Mouse (Mus musculus) v-Abl transformed pro-B cells (cell line): ENCODE measurements around the gene Klhl36.

Experiments used
- in situ Hi-C, 2 experiments: fragments of 400-800 bp; cut with MboI; formaldehyde crosslinking; loops; one replicate each; pipeline ENCODE4 v1.15.1; 2025; ENCODE audit not compliant: unreplicated experiment in 2 of 2

Klhl36 gene

DNA sequence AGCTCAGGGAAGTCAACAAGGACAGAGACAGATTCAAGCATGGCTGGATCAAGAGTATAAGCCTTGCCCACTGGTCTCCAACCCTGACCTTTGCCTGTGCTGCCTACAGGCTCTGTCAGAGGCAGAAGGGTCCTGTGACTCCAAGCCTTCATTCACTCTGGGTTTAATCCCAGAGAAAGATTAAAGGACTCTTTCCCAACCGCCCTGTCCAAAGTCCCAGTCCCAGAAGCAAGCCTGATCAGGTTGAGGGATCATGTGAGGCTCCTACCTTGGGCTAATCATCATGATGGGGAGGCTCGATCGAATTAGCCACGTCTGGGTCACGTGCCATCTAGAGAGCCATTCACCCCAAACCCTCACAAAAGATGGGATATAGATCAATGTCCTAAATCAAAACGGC is 27.4 kb upstream of the Klhl36 start:
- in situ Hi-C loops = no loop called here

DNA sequence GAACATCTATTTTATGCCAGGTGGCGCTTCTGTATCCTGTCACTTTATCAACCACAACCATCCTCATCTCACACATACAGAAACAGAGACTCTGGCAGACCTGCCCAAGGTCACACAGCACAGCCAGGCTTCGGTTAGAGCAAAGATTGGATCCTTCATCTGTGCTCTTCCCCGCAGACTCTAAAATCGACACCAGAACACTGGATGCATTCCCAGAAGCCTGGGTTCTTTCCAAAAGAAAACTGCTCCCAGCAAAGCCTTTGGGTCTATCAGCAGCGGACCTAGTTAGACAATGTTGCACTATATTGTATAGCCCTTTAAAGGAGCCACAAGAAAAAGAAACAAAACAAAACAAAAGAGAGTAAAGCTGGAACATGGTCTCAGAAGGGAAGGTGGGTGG is 26.8 kb upstream of the Klhl36 start:
- in situ Hi-C loops = no loop called here

DNA sequence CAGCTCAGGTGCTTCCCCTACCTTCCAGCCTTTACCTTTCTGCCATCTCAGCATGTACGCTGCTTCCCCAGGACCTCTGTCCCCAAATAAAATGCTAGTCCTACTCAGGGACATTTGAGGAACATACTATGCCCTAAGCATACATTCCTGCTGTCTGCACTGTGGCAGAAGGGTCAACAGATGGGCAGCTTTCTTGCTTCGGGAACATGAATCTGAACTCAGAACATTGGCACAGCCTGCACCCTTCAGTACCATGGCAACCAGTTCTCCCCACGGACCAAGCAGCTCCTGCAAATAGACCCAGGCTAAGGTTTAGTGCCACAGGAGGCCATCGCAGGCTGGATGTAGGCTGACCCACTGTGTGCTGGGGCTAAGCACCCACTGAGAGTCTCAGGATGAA is 25.2 kb upstream of the Klhl36 start:
- in situ Hi-C loops = no loop called here

DNA sequence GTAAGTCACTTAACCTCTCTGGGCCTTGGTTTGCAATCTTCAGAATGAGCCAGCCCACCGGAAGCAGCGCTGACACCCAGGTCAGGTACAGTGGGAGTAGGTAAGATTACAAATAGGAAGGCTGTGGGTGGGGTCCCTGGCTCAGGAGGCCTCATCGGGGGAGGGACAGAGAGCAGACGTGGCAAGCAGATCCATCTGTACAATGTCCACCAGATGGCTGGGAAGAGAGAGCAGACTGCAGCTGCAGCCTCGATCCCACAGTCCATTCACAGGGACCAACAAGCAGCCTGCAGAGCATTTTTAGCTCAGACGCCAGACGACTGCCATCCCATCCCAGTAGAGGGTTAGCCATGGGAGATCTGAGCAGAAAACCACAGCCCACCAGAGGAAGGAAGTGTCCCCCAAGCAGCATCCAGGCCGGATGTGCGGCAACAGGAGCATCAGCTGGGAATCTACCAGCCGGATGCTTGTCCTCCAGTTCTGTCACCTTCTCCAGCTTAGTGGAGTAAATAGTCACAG is 24.5 kb upstream of the Klhl36 start:
- in situ Hi-C loops = no loop called here

DNA sequence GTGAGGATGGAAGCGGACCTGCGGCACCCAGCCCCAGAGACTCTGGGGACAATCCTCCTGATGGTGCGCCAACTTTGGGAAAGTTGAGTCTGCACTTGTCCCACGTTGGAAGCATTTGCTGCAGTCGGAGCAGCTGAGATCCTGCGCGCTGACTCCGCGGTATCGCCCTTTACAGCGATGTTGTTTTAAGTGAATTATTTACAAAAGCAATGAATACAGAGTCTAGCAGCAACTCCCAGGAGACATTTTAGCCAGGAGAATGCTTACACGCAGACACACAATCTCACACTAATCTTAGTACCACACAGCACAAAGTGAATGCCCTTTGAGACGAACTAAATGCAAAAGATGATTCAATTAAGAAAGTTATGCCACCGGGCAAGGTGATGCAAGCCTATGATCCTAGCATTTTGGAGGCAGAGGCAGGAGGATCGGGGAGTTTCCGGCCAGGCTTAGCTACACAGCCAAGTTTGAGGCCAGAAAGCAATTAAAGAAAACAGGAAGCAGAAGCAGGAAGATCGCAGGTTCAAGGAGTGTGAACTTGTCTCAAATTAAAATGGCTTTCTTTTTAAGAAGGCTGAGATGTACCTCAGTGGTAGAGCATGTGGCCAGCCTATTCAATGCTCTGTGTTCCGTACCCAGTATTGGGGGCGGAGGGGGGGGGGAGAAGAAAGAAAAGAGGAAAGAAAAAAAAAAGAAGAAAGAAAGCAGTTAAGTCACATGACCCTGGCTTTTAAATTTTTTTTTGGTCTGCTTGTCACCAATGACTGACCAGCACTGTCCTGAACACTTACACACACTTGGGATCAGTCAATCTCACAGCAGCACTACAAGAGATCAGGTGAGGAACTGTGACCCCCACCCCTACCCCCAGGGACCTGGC is 23.7 kb upstream of the Klhl36 start:
- in situ Hi-C loops = no loop called here

DNA sequence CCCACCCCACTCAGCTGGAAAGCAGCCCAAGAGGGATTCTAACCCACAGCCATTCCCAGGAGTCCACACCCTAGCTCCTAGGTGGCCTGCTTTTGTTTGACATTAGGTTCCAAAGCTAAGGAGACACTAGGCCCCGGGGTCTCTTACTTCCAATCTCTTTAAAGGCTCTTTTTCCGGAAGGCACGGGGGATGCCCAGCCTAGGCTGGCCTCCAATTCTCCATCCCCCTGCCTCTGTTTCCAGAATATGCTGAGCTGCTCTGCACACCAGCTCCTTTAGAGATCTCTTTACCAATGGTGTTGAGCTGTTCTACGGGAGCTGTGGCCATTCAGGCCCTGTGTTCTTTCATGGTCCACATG is 23.1 kb upstream of the Klhl36 start:
- in situ Hi-C loops = no loop called here

DNA sequence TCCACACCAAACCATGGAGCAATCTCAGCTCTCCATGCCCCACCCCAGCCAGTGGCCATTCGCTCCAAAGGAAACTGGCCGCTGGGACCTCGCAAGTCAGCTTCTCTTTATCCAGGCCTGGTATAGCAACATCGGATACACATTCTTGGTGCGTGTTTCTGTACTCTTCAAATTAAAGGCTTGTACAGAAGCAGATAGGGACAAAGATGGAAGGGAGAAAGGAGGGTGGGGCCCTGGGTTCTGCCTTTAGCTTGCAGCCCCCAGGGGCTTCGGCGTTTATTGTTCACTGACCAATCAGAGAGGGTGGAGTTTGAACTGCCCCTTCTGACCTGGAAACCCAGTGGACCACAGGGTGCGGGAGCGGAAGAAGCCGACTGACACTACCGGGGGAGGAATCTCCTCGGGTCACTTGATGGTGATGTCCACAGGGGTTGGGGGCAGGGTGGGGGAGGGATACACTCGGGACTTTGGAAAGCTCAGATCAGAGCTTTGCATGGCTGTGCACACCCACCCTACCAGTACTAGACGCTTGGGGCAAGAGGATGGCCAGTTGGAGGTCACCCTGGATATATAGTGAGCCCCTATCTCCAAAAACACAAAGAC is 22.5 kb upstream of the Klhl36 start:
- in situ Hi-C loops = loop anchor here (5.0 to 10.0 kb wide), 5 partner anchors 32 to 152 kb away; no protein-coding TSS in a partner anchor

DNA sequence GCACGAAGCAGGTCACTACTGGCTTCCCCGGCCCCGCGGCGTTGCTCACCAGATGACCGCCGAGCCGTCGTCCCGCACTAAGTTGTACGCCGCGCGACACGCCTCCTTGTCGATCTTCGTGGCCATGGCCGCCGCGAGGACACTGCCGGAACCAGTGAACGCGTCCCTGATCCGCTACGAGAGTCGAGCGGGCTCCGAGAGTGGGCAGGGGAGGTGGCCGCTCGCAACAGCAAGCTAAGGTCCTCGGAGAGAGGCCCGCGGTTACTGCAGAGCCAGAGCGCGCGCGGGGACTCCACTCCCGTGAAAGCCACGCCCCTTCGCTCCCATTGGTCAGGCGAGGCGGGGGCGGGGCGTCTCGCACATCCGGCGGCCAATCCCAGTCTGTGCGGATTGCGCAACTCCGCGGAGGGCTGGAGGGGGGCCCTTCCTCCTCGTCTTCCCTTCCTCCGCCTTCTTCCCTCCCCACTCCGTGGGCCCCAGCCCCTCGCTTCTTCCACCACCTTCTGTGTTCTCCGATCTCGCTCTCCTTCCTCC is 21.7 kb upstream of the Klhl36 start, which contains the start of gene Cotl1:
Gene Cotl1, minus strand, starts transcription at position 270 of the 534 bp plus-strand sequence.
- in situ Hi-C loops = loop anchor here (5.0 to 10.0 kb wide), 5 partner anchors 33 to 153 kb away; no protein-coding TSS in a partner anchor

DNA sequence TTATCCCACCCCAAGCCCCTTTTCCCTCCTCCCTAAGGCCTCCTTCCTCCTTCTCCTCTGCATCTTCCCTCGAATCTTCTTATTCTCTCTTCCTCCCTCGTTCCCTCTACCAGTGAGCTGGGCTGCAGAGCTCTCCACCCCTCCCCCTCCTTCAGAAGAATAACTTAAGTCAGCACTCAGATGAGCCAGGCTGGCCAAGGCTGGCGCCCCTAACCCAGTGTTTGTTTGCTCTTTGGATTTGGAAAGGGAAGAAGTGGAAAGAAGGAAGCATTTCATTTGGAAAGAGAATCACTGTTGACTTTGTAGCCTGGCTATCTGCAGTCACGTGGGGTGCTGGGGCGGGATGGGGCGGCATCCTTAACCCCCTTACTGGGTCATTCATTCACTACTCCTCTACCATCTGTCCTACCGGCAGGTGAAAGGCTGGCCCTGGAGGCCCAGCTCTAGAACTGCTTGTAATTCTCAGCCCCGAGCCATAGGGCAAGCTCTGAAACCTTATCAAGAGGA is 21.1 kb upstream of the Klhl36 start:
- in situ Hi-C loops = loop anchor here (5.0 to 10.0 kb wide), 5 partner anchors 34 to 154 kb away; no protein-coding TSS in a partner anchor

DNA sequence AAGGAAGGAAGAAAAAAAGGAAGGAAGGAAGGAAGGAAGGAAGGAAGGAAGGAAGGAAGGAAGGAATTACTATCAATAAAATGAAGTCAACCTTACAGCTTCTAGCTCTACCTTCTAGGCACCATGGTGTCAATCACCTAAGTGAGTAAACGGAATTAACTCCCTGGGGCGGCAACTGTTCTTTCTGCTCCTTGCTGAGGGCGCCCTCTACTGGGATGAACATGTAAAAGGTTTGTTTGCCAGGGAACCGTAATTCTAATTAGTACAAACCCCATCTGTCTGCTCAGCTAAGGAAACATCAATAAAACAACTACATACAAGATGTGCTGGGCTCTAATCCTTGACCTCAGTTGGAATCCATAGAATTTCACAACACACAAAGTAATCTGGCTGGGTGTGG is 18.6 kb upstream of the Klhl36 start:
- in situ Hi-C loops = loop anchor here (5.0 to 10.0 kb wide), 5 partner anchors 36 to 156 kb away; no protein-coding TSS in a partner anchor

DNA sequence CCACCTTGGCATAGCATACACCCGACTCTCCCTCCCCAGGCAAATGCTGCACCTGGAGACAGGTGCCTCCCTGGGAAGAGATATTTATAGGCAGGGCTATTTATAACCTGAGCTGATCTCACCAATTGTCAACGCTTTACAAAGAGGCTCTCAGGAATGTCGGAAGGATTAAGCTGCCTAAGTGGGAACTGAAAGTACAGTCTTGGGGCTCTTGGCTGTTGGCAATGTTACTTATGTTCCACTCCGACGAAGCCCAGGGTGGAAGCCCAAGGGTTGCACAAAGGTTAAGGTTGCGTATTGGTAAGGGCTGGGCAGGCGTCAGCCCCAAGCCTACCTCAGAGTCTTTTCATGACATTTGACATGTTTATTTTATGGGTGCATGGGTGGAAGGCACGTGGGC is 17.5 kb upstream of the Klhl36 start:
- in situ Hi-C loops = loop anchor here (5.0 to 10.0 kb wide), 5 partner anchors 37 to 157 kb away; no protein-coding TSS in a partner anchor

DNA sequence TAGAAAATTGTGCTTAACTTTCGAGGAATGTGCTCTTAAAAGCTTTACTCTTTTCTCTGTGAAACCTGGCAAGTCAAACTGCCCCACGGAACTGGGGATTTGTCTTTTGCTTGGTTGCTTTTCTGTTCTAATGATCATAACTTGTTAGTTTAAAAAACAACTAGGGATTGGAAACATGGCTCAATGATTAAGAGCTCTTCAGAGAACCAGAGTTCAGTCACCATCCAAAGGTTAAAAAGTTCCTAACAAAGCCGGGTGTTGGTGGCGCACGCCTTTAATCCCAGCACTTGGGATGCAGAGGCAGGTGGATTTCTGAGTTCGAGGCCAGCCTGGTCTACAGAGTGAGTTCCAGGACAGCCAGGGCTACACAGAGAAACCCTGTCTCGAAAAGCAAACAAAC is 16.3 kb upstream of the Klhl36 start:
- in situ Hi-C loops = loop anchor here in 1 of 2 experiments (5.0 to 10.0 kb wide), 2 partner anchors 79 to 158 kb away; no protein-coding TSS in a partner anchor

DNA sequence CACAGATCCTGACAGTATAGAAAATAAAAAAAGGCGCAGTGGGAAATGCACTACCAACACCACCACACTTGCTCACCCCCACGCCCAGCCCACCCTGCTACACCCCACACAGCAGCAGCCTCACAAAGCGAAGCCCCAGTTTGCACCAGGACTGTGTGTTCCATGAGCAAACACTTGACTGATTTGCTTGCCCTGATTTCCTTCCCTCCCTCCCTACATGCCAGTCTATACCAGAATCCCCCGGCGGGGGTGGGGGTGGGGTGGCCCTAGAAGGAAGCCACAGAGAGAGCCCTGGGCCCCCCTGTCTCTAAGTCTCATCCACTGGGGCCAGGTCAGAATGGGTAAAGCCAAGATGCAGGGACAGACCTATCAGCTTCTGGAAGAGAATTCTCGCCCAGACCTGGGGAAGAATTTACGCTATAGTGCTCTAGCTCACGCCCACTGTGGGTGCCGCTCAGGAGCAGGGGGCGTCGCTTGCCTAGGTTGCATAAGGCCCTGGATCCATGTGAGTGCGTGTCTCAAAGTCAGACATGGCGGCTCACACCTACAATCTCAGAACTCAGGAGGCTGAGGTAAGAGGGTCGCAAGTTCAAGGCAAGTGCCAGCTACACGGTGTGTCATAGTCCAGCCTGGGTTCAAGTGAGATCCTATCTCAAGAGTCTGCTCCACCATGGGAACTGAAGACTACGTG is 14.7 kb upstream of the Klhl36 start:
- in situ Hi-C loops = loop anchor here in 1 of 2 experiments (5.0 to 10.0 kb wide), 2 partner anchors 77 to 160 kb away; no protein-coding TSS in a partner anchor

DNA sequence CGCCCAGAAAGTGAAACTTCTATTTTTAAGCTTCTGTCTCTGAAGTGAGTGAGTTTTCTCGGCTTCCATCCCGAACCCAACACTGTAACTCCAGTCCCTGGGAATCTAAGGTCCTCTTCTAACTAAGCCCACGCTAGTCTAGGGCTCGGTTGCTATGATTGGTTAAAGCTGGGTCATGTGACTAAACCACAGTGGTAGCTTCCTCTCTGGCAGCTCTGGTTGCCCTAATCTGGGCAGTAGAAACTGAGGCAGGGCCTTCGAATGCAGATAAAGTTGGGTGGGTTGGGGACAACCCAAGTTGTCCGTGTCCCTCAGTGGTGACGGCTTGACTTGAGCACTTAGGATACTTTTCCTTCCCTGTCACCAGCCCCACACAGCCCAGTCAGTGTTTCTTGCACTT is 8.5 kb upstream of the Klhl36 start:
- in situ Hi-C loops = no loop called here

DNA sequence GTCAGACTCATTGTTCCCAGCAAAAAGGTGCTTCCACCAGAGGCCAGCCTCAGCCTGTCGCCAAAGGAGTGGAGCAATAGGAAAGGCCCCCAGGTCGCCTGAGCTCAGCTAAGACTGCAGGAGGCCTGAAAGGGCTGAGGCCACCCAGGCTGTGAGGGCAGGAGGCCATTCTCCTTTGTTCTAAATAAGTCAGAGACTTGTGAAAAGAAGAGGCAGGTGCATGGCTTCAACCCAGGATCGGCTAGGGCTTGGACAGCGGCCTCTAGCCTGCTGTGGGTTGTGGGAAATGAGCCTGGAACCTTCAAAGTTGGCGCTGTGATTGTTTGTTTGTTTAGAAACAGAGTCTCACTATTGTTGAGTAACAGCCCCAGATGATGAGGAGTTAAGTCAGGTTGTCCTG is 8.0 kb upstream of the Klhl36 start:
- in situ Hi-C loops = no loop called here

DNA sequence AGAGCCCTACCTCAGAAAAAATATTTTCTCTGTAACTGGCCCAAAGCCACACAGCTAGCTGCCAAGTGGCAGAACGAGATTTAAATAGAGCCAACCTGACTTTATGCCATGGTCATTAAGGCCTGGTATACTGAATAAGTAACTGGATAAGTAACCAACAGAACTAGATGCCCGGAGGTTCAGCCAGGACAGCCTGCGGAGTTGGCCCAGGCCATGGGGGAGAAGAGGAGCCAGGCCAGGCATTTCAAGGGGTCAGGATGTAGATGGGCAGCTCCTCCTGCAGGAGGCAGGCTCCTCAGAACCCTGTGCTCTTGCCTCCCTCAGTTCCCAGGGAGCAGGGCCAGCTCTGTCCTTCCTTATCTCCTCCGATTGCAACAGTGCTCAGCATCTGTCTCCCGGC is 6.4 kb upstream of the Klhl36 start:
- in situ Hi-C loops = no loop called here

DNA sequence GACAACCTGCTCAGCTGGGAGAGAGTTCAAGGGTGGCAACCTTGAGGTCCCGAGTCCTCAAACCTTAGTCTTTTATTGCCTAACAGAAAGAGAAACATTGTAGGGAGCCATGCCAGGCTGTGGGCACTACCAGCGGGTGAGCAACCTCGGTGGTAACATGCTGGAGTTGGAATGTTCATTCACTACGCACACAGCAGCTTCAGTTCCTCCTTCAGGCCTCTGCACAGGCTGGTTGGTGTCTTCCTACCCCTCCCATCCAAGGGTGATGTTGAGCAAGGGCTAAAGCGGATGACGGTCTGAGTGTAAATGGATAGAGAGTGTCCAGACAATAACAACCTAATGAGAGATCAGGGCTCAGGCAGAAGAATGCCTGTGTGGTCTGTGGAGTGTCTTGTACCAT is 4.3 kb upstream of the Klhl36 start:
- in situ Hi-C loops = no loop called here

DNA sequence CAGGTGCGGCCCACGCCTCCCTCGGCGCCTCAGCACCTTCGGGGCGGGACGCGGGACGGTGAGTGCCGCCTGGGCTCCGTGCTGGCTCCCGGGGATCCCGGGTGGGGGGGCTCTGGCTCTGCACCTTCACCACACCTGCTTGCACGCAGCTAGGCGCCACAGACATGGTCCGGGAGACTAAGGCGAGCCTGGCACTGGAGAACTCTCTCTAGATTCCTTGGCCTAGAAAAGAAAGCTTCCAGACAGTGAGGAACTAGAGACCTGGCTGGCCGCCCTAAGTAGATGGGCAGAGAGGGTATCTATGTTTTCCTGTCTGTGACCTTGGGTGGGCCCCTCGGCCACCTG is 296 bp downstream of the Klhl36 start:
- in situ Hi-C loops = no loop called here

DNA sequence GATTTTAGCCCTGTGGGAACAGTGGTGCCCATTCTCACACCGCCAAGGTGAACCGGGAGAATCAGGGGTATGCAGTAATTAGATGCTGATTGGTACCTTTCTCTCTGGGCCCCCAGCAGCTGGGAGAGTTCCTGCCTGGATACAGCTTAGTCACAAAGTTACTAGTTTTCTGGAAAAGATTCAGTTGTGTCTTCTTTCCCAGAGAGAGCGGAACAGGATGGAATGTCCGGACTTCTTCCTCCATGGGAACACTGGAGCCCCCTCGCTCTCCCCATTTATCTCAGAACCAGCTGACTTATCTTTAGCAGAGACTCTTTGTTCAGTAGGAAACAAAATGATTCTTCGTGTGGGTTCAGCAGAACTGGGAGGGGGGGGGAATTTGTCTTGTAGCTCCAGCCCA is 683 bp downstream of the Klhl36 start:
- in situ Hi-C loops = no loop called here

DNA sequence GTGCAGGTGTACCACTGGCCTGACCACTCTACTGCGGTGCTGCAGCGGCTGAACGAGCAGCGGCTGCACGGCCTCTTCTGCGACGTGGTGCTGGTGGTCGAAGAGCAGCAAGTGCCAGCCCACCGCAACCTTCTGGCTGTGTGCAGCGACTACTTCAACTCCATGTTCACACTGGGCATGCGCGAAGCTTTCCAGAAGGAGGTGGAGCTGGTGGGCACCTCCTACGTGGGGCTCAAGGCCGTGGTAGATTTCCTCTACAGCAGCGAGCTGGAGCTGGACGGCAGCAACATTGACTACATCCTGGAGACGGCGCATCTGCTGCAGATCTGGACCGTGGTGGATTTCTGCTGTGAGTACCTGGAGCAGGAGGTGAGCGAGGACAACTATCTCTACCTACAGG is 7.5 kb downstream of the Klhl36 start:
- in situ Hi-C loops = no loop called here
